Mouse (Mus musculus) midbrain, postnatal 0 days (tissue): ENCODE results near the gene Anxa8. TPM values are rescaled to one million over a fixed set of nuclear protein-coding genes. Genes with fewer than 3 reads are reported as not detected.

Experiments used
- ATAC-seq: fragments of 200-750 bp; cut with Nextera tagmentation; 2 replicates; pipeline ENCODE4 v1.8.0; 2017; ENCODE audit warnings: moderate number of reproducible peaks, mild to moderate bottlenecking, moderate TSS enrichment, moderate library complexity; ENCODE audit not compliant: low FRiP score
- DNase-seq: peaks from one replicate; pipeline ENCODE4 v3.0.0-alpha.2; 2015; ENCODE audit warnings: low spot score
- H3K27ac ChIP-seq: fragments of 300-500 bp; sonication (generic); 2 replicates; pipeline ENCODE4 v1.5.1; 2014; ENCODE audit warnings: low read depth, mild to moderate bottlenecking, low read length, mixed read lengths
- H3K27me3 ChIP-seq: fragments of 300-500 bp; sonication (generic); 2 replicates; pipeline ENCODE4 v1.6.1; 2014; ENCODE audit warnings: low read length, control low read depth, mixed read lengths; ENCODE audit not compliant: insufficient read depth
- H3K36me3 ChIP-seq: fragments of 300-500 bp; sonication (generic); 2 replicates; pipeline ENCODE4 v1.6.1; 2014; ENCODE audit warnings: low read length, control low read depth, mixed read lengths; ENCODE audit not compliant: insufficient read depth
- H3K4me1 ChIP-seq: fragments of 300-500 bp; sonication (generic); 2 replicates; pipeline ENCODE4 v1.6.1; 2014; ENCODE audit warnings: mild to moderate bottlenecking, control low read depth, antibody characterized with exemption, low read length, mixed read lengths; ENCODE audit not compliant: insufficient read depth
- H3K4me2 ChIP-seq: fragments of 300-500 bp; sonication (generic); 2 replicates; pipeline ENCODE4 v1.6.1; 2014; ENCODE audit warnings: low read depth, mild to moderate bottlenecking, low read length, mixed read lengths; ENCODE audit not compliant: poor library complexity, severe bottlenecking
- H3K4me3 ChIP-seq: fragments of 300-500 bp; sonication (generic); 2 replicates; pipeline ENCODE4 v1.5.1; 2014; ENCODE audit warnings: low read depth, mild to moderate bottlenecking, low read length, moderate library complexity
- H3K9ac ChIP-seq: fragments of 300-500 bp; sonication (generic); replicated peaks from 2 replicates; pipeline ENCODE4 v1.6.1; 2014; ENCODE audit warnings: mild to moderate bottlenecking, low read length, moderate library complexity, mixed read lengths; ENCODE audit not compliant: poor library complexity, severe bottlenecking
- H3K9me3 ChIP-seq: fragments of 300-500 bp; sonication (generic); 2 replicates; pipeline ENCODE4 v1.6.1; 2016; ENCODE audit warnings: low read length, control low read depth
- CTCF ChIP-seq: IDR thresholded peaks from 2 replicates; pipeline ENCODE4 v1.5.1; 2016; ENCODE audit warnings: antibody characterized with exemption, mild to moderate bottlenecking
- WGBS: fragments of 180-500 bp; shearing (Covaris S2); extraction: QIAGEN DNeasy Blood & Tissue Kit; methylation state at CpG from one replicate; pipeline ENCODE4 v1.1.7; 2014; 5-methylcytosine and 5-hydroxymethylcytosine counted together
- polyA plus RNA-seq: library from polyadenylated mRNA; unstranded; fragments of >200 nt; fragmentation: Nextera tagmentation; extraction: Ambion mirVana; gene quantifications from 2 replicates; pipeline ENCODE4 v1.2.1, GENCODE M21; 2015
- total RNA-seq: library from RNA; depleted of rRNA; stranded (reverse); fragments of >200 nt; gene quantifications from 2 replicates; pipeline ENCODE4 v1.2.3, GENCODE M21; 2014

Gene Anxa8
- total and polyA plus RNA-seq, 2 experiments from 2014 or later, result 0.73 to 0.93 TPM

- Histone ChIP-seq H3K27me3 (no peaks in the 10 kb centered on the region), H3K27ac (no peak overlapping the region), H3K36me3 (no peaks in the 10 kb centered on the region), H3K4me2 (no peak overlapping the region), H3K4me1 (no peaks in the 10 kb centered on the region), H3K9me3 (no peaks in the 10 kb centered on the region), H3K9ac (no peak overlapping the region), H3K4me3 (no peak overlapping the region)
- no peak for TF ChIP-seq CTCF
- 90% methylated on average over 8 of the region's 8 CpGs for WGBS
- ATAC-seq (no peak), DNase-seq (peak; percentile 6)
These were observed 4.0 kb downstream of the Anxa8 start for GRCm38 (mm10) chr14:34089796-34090195.

- TF ChIP-seq CTCF, result no peak
- H3K9ac ChIP-seq, result no peak overlapping the region
- no peak for ATAC-seq
- H3K4me3 ChIP-seq, result no peak overlapping the region
- H3K4me1 ChIP-seq, result no peaks in the 10 kb centered on the region
- no peak overlapping the region for H3K27ac ChIP-seq
- H3K4me2 ChIP-seq, result no peak overlapping the region
- DNase-seq, result no peak
- no peaks in the 10 kb centered on the region for H3K36me3 ChIP-seq
- WGBS, result 81% methylated on average over 5 of the region's 5 CpGs
- H3K9me3 ChIP-seq, result no peaks in the 10 kb centered on the region
- no peaks in the 10 kb centered on the region for H3K27me3 ChIP-seq
These were observed 5.7 kb downstream of the Anxa8 start for GRCm38 (mm10) chr14:34091475-34091874.

GRCm38 (mm10) chr14:34092856-34093255 lies 7.1 kb downstream of the Anxa8 start:
- DNase-seq (no peak), ATAC-seq (no peak)
- 90% methylated on average over 1 of the region's 1 CpGs for WGBS
- Histone ChIP-seq H3K9ac (no peak overlapping the region), H3K9me3 (no peaks in the 10 kb centered on the region), H3K4me1 (no peaks in the 10 kb centered on the region), H3K27me3 (no peaks in the 10 kb centered on the region), H3K36me3 (no peaks in the 10 kb centered on the region), H3K27ac (no peak overlapping the region), H3K4me2 (no peak overlapping the region), H3K4me3 (no peak overlapping the region)
- no peak for TF ChIP-seq CTCF

GRCm38 (mm10) chr14:34096161-34096560 lies 10.4 kb downstream of the Anxa8 start:
- ATAC-seq (no peak), DNase-seq (no peak)
- Histone ChIP-seq H3K9me3 (no peaks in the 10 kb centered on the region), H3K36me3 (no peaks in the 10 kb centered on the region), H3K9ac (no peak overlapping the region), H3K4me3 (no peak overlapping the region), H3K4me1 (no peaks in the 10 kb centered on the region), H3K27ac (no peak overlapping the region), H3K27me3 (no peaks in the 10 kb centered on the region), H3K4me2 (no peak overlapping the region)
- no peak for TF ChIP-seq CTCF
- 80% methylated on average over 5 of the region's 5 CpGs for WGBS

GRCm38 (mm10) chr14:34102601-34103000 lies 16.8 kb downstream of the Anxa8 start, which contains the start of gene A630023A22Rik:
Gene A630023A22Rik, minus strand, starts transcription at chr14:34102754.
- H3K9ac ChIP-seq, result no peak within 1 kb of the TSS
- H3K4me3 ChIP-seq, result no peak within 1 kb of the TSS
- H3K36me3 ChIP-seq, result no peaks in the 10 kb centered on the region
- H3K27ac ChIP-seq, result no peak within 1 kb of the TSS
- DNase-seq, result no peak
- no peak for ATAC-seq
- H3K9me3 ChIP-seq, result no peaks in the 10 kb centered on the region
- H3K4me2 ChIP-seq, result no peak within 1 kb of the TSS
- H3K4me1 ChIP-seq, result no peaks in the 10 kb centered on the region
- no peak for TF ChIP-seq CTCF
- 83% methylated on average over 5 of the region's 5 CpGs for WGBS
- no peaks in the 10 kb centered on the region for H3K27me3 ChIP-seq

GRCm38 (mm10) chr14:34103855-34104254 lies 18.1 kb downstream of the Anxa8 start:
- Histone ChIP-seq H3K4me2 (no peak overlapping the region), H3K9ac (no peak overlapping the region), H3K4me1 (no peaks in the 10 kb centered on the region), H3K27me3 (no peaks in the 10 kb centered on the region), H3K4me3 (no peak overlapping the region), H3K27ac (no peak overlapping the region), H3K36me3 (no peaks in the 10 kb centered on the region), H3K9me3 (no peaks in the 10 kb centered on the region)
- no peak for DNase-seq
- no peak for TF ChIP-seq CTCF
- 88% methylated on average over 3 of the region's 3 CpGs for WGBS
- no peak for ATAC-seq
